Comparison of ENCODE assay signal across 14 mouse cellular contexts in the genomic region with DNA sequence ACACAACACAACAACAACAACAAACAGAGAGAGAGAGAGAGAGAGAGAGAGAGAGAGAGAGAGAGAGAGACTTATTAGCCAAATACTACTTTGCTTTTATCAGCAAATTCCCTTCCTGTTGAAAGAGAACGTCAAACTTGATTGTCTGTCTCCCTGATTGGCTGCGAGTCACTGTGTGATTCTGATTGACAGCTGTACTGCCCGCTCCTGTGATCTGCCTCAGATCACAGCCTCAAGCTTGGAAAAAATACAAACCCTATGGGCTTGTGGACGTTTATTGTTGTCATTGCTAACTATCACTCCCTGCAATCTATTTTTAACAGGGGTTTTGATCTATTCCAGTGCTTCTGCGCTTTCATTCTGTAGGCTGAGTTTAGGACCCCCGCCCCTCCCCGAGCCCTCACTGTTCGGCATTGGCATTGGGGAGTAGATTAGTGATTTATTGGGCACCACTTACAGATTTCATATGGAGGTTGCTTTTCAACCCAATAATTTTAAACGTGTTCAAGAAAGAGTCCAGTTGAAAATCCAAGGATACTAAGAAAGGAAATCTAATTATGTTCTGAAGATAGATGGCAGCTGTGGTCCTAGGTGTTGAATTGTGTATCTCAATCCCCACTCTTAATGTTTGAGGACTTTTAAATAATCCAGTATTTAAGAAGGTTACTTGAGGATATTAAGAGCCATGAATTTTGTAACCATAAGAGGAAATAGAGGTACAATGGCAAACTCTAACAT. TPM values are rescaled to one million over a fixed set of nuclear protein-coding genes. Genes with fewer than 3 reads are reported as not detected.
"Had no signal": no experiment of that assay in that cellular context is flagged by ENCODE, and none has a peak within 500 bp of the region (broad histone marks: within the 10 kb centered on the region; RNA-seq: fewer than 3 reads in every experiment).

No protein-coding gene starts in this region.

- H3K27me3 ChIP-seq: liver, embryonic 12.5 days; midbrain, embryonic 13.5 days; neural tube, embryonic 15.5 days had no signal

- H3K4me1 ChIP-seq: liver, embryonic 12.5 days; midbrain, embryonic 13.5 days; neural tube, embryonic 15.5 days had no signal

- DNase-seq: kidney, adult 2 months; kidney, postnatal 25 days; layer of hippocampus, adult 9-11 months; layer of hippocampus, postnatal 36 days; left cerebral cortex, postnatal 4 days; right cerebral cortex, adult 18-20 months; right cerebral cortex, postnatal 25 days had no signal

- H3K4me2 ChIP-seq: liver, embryonic 12.5 days; midbrain, embryonic 13.5 days; neural tube, embryonic 15.5 days had no signal

- H3K9me3 ChIP-seq: liver, embryonic 12.5 days; midbrain, embryonic 13.5 days; neural tube, embryonic 15.5 days had no signal

- H3K4me3 ChIP-seq: liver, embryonic 12.5 days; midbrain, embryonic 13.5 days; myocyte; neural tube, embryonic 15.5 days had no signal

- H3K36me3 ChIP-seq: liver, embryonic 12.5 days; midbrain, embryonic 13.5 days; neural tube, embryonic 15.5 days had no signal

- ATAC-seq: intestine, embryonic 16.5 days; liver, embryonic 12.5 days; midbrain, embryonic 13.5 days had no signal

- H3K9ac ChIP-seq: liver, embryonic 12.5 days; midbrain, embryonic 13.5 days; neural tube, embryonic 15.5 days had no signal

- H3K27ac ChIP-seq: liver, embryonic 12.5 days; midbrain, embryonic 13.5 days; neural tube, embryonic 15.5 days; stomach, postnatal 0 days had no signal

RNA-seq across cellular contexts. Expression of gene Limch1, which starts 39.2 kb away (rescaled TPM):
- total RNA-seq: megakaryocyte progenitor cell, adult 5-6 weeks had no signal
